Mouse (Mus musculus) heart, postnatal 36 days (tissue): Measurements from ENCODE around the gene Mroh2a. TPM values are rescaled to one million over a fixed set of nuclear protein-coding genes. Genes with fewer than 3 reads are reported as not detected.

Experiments
- DNase-seq, 2 experiments: peaks; one replicate each; pipeline ENCODE4 v3.0.0; 2021 to 2022
- intact Hi-C: fragments of 180-260 bp; cut with DNase I; formaldehyde crosslinking; loops from one replicate; pipeline ENCODE4 v1.15.1; 2025
- total RNA-seq, 2 experiments: library from RNA; stranded (reverse); gene quantifications; 2 replicates each; pipeline ENCODE4 v1.2.3; 2021

Gene Mroh2a
- total RNA-seq, 2 experiments from 2014 or later: not detected

DNA sequence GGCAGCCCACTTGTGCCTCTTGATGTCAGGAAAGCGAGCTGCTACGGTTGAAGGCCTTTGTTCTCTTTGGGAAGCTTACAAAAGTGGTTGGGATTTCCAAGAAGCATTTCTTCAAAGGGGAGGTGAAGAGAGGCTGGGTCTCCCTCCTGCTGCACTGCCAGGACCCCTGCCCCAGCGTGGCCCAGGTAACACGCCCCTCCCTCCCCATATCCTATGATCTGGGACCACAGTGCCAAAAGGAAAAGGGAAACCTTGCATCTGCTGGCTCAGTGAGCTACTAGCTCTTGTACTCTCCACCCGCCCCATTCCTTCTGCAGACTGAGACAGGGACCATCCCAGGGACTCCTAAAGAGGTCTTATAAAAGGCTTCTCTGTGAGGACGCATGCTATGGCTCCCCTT is 30.9 kb downstream of the Mroh2a start:
- intact Hi-C loops: no loop called here
- DNase-seq: no peak

DNA sequence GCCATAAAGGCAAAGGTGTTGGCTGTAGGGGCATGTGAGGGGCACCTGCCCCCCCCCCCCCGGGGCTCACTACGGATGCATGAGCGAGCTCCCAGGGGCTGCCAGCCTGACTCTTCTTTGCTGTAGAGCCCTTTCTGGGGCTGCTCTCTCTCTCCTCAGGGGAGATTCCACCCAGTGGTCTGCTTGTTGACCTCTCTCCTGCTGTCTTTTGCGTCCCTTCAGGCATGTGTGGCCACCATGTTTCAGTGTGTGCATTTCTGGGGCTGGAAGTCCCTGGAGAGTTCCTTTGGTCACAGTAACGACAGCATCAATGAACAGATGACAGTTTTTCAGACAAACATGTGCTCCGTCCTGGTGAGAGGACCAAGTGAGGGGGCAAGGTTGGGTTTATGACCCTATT is 31.6 kb downstream of the Mroh2a start:
- DNase-seq: no peak
- intact Hi-C loops: no loop called here

DNA sequence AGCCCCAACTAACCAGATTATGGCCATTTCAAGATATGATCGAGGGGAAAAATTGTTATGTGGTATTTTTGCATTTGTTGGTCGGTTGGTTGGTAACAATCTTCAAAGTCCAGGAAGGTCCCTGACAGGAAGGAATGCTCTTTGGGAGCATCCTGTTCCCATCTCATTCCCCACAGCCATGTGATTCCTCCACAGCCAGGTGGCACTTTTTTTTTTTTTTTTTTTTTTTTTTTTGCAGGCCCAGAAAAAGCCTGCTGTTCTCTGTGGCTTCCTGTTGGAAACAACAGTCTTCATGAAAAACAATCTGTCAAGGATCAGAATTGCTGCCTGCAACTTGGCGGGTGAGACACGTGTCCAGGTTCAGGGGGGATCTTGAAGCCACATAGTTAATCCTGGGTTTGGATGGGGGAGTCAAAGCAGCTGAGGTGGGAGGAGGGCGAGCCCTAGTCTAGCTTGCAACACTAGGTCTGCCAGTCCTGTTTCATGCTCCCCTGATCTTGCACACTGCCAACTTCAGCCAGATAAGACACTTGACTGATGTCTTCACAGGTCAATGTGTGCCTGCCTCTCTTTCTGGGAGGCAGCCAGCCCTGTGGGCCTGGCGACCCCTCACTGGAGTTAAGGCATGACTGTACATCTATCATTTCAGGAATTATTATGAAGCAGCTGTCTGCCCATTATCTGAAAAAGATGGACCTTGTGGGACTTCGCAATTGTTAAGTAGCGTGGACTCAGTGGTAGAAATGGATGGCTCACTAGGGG is 32.3 kb downstream of the Mroh2a start:
- no peak for DNase-seq
- intact Hi-C loops: no loop called here

DNA sequence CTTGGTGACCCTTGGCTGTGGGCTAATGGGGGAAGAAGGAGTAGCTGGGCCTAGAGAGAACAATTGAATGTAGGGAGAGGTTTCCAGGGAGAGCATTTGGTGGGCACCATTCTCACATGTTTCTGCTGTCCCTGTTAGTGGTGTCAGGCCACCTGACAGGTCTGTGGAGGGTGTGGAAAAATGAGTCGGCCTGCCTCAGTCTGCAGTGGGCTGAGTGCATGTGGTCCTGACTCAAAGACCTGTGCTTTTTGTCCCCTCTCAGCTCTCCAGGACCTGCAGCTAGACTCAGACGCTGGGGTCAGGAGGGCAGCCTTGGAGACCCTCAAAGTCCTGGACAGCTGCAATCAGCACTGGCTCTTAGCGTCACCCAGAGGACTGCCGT is 32.8 kb downstream of the Mroh2a start:
- intact Hi-C loops: no loop called here
- DNase-seq: no peak

DNA sequence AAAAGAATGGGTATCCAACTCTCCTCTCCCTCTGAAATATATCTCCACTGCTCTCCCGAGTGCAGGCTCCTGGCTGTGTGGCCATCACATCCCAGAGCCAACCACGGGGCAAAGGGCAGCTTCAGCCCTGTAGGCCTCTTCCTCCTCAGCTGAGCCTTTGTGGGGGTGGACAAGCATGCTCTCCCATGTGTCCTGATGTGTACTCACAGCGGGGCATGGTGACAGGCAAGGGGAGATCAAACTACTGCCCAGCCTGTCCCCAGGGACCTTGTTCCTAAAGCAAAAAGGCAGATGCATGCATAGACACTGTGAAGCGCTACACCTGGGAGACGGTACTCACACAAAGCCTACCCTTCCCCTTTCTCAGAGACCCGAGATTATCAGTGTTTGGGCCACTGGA is 33.3 kb downstream of the Mroh2a start:
- intact Hi-C loops: no loop called here
- no peak for DNase-seq

DNA sequence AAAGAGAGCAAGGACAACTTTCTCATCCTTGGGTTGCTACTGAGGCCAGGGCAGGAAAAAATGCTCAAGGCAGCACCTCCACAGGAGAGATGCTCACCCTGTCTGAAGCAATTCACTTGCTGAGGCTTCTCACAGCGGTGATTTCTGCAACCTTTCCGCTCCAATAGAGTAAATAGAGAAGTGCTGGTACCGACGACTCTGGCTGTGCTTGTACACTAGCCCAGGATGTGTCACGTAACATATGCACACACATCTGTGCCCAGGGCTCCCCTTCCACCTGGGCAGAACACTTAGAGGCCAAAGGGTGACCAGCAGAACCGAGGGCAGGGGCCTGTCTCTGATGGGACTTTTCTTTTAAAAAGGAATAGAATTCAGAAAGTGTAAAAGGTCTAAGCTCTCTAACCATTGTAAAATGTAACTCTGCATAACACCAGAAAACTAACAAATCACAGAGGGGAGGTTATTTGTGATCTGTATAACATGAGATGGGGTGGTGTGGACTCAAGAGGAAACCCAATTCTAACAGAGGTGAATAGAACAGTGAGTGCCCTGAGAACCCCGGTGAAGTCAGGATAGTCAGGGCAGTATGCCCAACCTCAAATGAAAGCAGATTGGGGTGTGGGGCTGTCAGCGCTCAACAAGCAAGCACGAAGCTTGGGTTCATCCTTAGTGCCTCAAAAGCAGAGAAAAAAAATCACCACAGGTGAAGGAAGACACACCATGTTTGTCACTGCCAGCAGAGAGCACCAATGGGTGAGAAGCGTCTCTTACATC is 34.0 kb downstream of the Mroh2a start:
- intact Hi-C loops: no loop called here
- no peak for DNase-seq

DNA sequence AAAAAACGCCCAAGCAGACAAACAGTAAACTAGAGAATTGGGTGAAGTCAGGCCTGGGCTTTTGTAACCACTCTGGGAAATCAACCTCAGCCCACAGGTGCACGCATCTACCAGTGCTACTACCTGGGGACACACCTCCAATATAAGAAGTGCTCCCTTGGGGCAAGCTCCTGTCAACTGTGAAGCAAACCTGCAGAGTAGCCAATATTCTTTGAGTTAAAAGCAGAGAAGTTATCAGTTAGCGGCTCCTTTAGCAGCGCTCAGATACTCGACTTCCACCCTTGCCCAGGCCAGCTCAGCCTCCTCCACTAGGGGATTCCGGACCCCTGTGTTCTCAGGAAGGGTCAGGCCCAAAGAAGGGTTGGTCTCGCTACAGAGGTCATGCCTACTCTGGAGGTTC is 34.9 kb downstream of the Mroh2a start:
- no peak for DNase-seq
- intact Hi-C loops: no loop called here

DNA sequence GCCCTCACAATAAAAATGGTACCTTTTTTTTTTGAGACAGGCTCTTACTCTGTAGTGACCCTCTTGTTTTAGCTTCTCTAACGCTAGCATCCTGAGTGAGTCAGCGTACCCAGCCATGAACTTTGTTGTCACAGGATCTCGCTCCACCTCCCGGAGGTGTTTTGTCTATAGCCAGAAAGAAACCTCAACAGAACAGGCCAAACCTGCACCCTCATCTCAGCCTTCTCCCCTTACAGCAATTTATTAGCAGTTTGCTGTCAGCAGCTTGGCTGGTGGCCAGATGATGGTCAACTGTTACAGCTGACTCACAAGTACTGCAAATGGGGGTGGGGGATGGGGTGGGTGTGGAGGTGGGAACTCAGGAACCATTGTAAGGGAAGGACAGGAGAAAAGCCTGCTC is 35.5 kb downstream of the Mroh2a start:
- DNase-seq: no peak

DNA sequence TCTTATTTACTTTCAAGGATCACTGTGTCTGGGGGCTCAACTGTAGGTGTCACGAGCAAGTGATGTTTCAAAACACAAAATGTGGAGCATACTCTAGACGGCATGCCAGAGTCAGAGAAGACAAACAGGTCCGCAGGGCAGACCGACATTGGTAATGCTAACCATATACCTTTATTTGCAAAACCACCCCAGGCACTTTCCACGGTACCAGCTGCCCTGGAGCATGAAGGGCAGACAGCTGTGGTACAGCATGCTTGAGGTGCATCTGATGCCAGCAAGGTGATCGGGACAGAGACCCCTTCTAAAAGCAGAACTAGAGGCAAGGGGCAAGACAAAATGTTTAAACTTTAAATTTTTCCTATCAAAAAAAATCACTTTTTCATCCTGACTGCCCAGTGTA is 36.2 kb downstream of the Mroh2a start:
- DNase-seq: no peak
- intact Hi-C loops: no loop called here

More for the DNA sequence above, 35.5 kb downstream of the Mroh2a start:
- intact Hi-C loops: no loop called here

DNA sequence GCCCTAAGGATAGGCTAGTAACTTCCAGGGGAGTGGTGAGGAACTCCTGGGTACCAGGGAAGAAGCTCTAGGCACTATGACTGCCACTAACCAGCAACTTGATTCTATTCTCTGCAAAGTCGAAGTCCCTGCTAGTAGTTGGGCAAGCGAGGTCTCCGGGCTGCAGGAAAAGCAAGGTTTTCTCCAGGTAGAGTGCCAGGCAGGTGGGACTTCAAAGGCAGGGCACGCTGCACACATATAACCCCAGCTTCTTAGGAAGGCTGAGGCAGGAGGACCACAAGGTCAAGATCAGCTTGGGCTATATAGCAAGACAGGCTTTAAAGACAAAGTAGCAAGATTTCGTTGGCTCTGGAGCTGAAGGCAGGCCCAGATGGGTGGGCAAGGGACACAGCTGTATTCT is 37.0 kb downstream of the Mroh2a start:
- intact Hi-C loops: no loop called here
- no peak for DNase-seq

DNA sequence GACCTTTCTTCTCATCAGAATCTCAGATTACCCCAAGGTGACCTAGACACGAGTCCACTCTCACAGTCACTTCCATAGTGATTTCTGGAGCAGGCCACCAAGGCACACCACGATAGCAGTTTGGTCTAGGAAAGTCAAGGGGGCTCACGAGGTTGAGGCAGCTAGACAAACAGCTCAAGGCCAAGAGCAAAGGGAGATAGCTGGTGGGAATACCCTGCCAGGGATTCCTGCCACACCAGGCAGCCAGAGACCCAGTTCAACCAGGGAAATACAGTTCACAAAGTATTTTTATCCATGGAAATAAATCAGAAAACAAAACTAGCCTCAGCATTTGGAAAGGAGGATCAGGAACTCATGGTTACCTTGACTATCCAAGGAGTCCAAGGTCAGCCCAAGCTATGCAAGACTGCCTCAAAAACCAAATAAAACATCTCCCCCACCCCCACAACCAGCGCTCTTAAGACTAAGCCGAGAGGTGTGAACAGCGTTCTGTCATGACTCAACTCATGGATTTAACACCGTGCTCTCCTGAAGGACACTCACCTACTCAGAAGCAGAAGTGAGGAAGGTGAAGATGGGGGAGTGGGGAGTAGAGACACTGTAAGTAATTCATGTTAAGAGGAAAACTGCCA is 37.6 kb downstream of the Mroh2a start:
- intact Hi-C loops: no loop called here
- no peak for DNase-seq

DNA sequence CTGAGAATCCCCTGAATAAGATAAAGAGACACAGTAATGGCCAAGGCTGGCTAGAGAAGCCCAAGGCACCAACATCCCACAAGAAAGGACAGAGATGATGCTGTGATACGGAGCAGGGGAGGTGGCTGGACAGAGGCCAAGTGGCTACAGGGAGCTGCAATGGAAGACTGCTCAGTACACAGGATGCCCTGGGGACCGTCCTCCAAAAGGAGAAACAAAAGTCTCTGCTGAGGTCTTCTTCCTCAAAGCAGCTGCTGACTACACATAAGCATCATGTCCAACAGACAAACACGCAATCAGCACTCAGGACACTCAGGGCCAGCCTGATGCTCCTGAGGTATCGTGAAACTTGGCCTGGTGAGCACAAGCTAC is 38.1 kb downstream of the Mroh2a start:
- intact Hi-C loops: no loop called here
- no peak for DNase-seq

DNA sequence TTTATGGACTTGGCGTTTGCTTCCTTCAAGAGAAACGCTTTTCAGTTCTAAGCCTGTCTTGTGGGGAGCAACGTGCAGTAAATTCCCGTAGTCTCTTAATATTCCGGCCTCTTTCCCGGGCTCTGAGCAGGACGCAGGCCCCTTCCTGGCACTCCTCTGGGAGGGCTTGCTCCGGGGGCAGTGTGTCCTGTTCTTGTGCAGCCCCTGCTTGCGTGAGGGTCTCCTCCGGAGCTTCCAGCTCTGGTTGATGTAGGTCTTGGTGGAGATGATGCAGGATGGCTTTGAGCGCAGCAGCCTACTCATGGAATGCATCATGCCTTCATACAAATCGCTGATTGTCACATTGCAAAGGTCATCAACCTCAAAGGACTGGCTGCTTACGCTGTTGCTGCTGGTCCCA is 39.3 kb downstream of the Mroh2a start:
- DNase-seq: no peak
- intact Hi-C loops: no loop called here

DNA sequence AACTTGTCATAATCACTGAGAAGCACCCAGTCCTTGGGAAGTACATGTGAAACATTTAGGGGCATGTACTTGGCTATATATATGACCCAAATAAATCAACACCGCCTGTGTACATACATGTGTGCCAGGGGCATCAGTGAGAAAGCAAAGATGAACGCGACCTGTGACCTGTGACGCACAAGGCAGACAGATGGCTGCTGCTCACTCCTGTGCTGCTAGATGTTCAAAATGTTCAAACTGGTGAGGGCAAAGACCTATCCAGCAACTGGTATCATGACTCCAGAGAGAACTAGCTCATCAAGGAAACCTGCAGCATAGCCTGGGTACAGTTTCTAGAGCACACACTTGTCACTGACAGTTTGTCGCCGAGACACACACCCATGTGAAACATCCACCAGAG is 40.7 kb downstream of the Mroh2a start:
- intact Hi-C loops: no loop called here
- no peak for DNase-seq

DNA sequence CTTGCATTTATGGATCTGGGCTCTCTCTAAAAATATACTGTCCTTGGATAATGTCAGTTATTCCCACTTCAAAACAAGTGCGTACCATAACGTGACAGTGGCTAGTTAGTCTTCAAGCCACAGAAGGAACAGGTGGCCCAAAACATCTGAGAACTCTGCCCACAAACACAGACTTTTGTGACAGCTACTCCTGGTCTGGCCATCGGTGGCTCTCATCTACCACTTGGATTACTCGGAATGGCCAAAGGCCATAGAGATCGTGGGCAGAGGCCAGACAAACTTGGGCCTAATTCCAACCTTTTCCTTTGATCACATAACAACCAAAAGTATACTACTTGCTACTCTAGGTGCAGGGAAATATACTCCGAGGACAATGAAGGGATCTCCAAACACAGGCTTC is 41.3 kb downstream of the Mroh2a start:
- no peak for DNase-seq
- intact Hi-C loops: no loop called here

DNA sequence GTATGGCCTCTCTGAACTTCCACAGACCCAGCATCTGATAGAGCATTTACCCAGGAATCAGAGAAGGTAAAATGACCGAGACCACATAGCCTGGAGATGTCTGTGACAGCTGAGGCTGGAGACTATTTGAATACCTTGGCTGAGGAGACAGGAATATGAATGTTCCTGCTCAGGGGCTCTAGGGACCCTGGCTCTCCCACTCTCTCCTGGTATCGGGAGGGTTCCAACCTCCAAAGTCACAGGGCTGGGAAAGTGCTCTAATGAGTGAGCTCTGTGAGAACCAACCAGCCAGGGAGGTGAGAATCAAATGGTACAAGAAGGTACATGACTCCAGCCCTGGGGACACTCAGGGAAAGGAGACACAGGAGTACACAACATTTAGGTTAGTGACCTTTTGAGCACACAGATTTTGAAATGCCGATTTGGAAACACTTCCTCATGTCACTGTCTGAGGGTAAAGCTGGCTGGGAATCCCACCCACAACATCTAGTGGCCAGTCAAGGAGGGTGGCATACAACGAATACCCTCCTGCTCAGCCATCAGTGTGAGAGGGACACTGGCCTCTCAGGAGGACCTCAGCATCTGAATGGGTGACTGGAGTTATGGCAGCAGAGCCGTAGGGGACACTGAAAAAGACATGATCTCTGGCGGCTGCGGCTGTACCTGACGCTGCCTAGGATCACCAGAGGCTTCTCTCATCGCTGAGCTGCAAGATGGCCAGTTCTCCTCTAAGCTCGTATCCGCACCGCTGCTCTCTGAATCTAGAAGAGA is 42.9 kb downstream of the Mroh2a start:
- intact Hi-C loops: no loop called here
- DNase-seq: no peak

DNA sequence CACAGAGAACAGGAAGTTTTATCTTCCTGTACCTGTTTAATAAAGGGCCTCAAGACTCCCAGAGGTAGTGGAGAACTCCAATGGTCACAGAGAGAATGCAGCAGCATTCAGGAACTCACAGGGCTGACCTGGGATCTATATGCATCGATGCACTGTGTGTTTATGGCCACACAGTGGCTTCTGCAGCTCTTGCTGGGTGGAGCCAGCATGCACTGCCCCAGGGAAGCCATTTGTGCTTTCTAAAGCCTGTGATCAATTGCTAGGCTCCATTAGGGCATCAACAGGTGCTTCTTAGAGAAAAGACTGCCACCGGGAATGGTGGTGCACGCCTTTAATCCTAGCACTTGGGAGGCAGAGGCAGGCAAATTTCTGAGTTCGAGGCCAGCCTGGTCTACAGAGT is 46.1 kb downstream of the Mroh2a start:
- intact Hi-C loops: no loop called here
- DNase-seq: peak in 1 of 2 experiments; percentile 9

DNA sequence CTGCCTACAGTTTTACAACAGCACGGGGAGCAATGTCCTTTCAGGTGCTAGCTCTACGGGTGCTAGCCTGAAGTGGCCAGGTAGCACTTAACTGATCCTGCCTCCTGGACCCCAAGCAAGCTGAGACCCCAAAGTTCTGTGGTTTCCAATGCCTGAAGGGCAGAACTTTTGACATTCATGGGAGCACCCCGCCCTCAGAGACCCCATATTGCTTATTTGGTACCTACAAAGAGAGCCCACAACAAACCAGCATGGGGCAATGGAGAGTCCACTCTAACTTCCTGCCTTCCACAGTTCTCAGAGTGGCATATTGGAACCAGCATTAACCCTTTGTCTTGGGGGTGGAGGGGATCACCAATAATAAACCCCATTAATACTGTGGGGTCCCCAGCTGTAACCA is 46.5 kb downstream of the Mroh2a start:
- peak in 1 of 2 experiments; percentile 9 for DNase-seq
- intact Hi-C loops: no loop called here

DNA sequence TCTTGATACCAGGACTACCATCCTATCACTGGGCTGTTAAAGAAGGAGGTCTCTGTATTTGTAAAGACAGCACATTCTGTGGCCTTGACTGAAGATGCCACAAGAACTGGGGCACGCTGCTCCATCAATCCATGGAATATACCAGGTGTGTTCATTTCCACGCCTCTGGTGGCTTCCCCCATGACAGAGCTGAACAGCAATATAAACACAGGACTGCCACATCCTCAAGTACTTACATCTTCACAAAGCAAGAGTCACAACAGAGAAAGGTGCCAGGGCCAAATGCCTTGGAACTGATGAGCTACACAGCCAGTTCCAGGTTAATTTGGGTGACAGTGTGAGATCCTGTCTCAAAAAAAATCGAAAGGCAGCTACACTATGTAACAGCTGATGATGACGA is 47.0 kb downstream of the Mroh2a start:
- DNase-seq: peak in 1 of 2 experiments; percentile 1
- intact Hi-C loops: no loop called here

DNA sequence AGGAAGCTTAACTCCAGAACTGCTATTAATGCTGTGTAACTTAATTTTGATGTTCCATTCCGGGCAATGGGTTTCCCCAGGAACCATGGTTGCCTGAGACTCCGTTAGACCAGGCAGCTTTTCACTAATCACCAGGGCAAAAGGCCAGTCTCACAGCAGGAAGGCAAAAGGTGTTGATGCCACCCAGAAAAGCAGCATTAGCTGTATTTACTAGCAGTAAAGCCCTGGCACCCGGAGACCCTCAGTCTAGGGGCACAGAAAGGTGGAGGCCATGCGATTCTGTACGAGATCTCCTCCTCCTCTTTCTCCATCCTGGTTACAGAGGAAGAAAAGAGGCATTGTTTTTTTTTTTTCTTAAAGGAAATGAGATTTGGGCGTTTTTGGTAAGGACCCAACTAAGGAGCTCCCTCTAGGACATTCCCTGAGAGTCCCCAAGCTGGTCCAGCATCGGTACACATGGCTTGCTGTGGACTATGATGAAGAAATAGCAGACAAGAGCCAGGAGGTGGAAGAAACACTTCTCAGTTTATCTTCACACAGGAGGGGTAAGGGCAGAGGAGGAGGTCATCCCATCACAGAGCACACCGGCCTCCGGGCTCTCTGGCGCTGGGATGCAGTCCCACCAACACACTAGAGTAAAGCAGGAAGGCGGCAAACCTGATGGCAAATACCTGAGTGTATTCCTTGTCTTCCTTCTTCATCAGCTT is 47.7 kb downstream of the Mroh2a start:
- intact Hi-C loops: no loop called here

More for the DNA sequence above, 47.7 kb downstream of the Mroh2a start:
- peak in 1 of 2 experiments; percentile 12 for DNase-seq
